Mouse (Mus musculus): Measurements from ENCODE around the gene Ubald1. TPM values are rescaled to one million over a fixed set of nuclear protein-coding genes. Genes with fewer than 3 reads are reported as not detected.
A peak's percentile ranks its signal among the peaks of the same experiment; 100 is the strongest.

The Ubald1 gene
- polyA plus RNA-seq, 1 experiment from 2014 or later = 29.9 TPM

- H3K9ac ChIP-seq (ENCODE audit: low read depth, low read length) = no peak overlapping the region
Observed at GRCm38 (mm10) chr16:4913783-4914735, 33.9 kb upstream of the Ubald1 start.

GRCm38 (mm10) chr16:4912907-4913782 lies 33.0 kb upstream of the Ubald1 start:
- H3K4me3 ChIP-seq (ENCODE audit: low read depth, low read length) = no peak overlapping the region
- no peak overlapping the region for H3K9ac ChIP-seq (ENCODE audit: low read depth, low read length)

More at GRCm38 (mm10) chr16:4913783-4914735, 33.9 kb upstream of the Ubald1 start:
- Histone ChIP-seq H3K36me3 (ENCODE audit: control insufficient read depth, insufficient read depth, low read length) (peaks cover 21% of the 10 kb centered on the region), H3K27ac (ENCODE audit: low read depth, low read length) (peak overlapping the region; percentile 47; the same call in 1 of the 2 replicates), H3K4me3 (ENCODE audit: low read depth, low read length) (no peak overlapping the region), H3K4me1 (replicated peaks; ENCODE audit: control insufficient read depth, insufficient read depth, low read length) (0 out of 2 replicates have a peak, but pooled peaks cover 2% of the 10 kb centered on the region), H3K27me3 (replicated peaks; ENCODE audit: control insufficient read depth, insufficient read depth, low read length) (no peaks in the 10 kb centered on the region), H3K4me2 (no peak overlapping the region), H3K9me3 (ENCODE audit: control insufficient read depth, low read length) (no peaks in the 10 kb centered on the region)
- WGBS = 42% methylated on average over 12 of the region's 12 CpGs
- peak; percentile 34; the same call in 1 of the 2 replicates for ATAC-seq (replicated peaks; ENCODE audit: low FRiP score)
- DNase-seq (ENCODE audit: low spot score) = peak; percentile 70

GRCm38 (mm10) chr16:4912074-4912648 lies 32.0 kb upstream of the Ubald1 start:
- no peak overlapping the region for H3K9ac ChIP-seq (ENCODE audit: low read depth, low read length)
- H3K4me3 ChIP-seq (ENCODE audit: low read depth, low read length) = no peak overlapping the region
- no peak overlapping the region for H3K4me2 ChIP-seq
- ATAC-seq (replicated peaks; ENCODE audit: low FRiP score) (peak; percentile 51), DNase-seq (ENCODE audit: low spot score) (no peak)
- H3K4me1 ChIP-seq (replicated peaks; ENCODE audit: control insufficient read depth, insufficient read depth, low read length) = peaks cover 4% of the 10 kb centered on the region; the same call in 1 of the 2 replicates
- 60% methylated on average over 10 of the region's 10 CpGs for WGBS
- no peaks in the 10 kb centered on the region for H3K27me3 ChIP-seq (replicated peaks; ENCODE audit: control insufficient read depth, insufficient read depth, low read length)
- H3K27ac ChIP-seq (ENCODE audit: low read depth, low read length) = peak overlapping the region; percentile 21; the same call in 1 of the 2 replicates
- no peaks in the 10 kb centered on the region for H3K9me3 ChIP-seq (ENCODE audit: control insufficient read depth, low read length)
- H3K36me3 ChIP-seq (ENCODE audit: control insufficient read depth, insufficient read depth, low read length) = peaks cover 18% of the 10 kb centered on the region

More at GRCm38 (mm10) chr16:4912907-4913782, 33.0 kb upstream of the Ubald1 start:
- H3K36me3 ChIP-seq (ENCODE audit: control insufficient read depth, insufficient read depth, low read length) = peaks cover 21% of the 10 kb centered on the region
- H3K9me3 ChIP-seq (ENCODE audit: control insufficient read depth, low read length) = no peaks in the 10 kb centered on the region
- WGBS = 64% methylated on average over 11 of the region's 11 CpGs
- DNase-seq (ENCODE audit: low spot score) = no peak
- H3K4me2 ChIP-seq = no peak overlapping the region
- H3K27me3 ChIP-seq (replicated peaks; ENCODE audit: control insufficient read depth, insufficient read depth, low read length) = no peaks in the 10 kb centered on the region
- H3K27ac ChIP-seq (ENCODE audit: low read depth, low read length) = peak overlapping the region; percentile 47; the same call in 1 of the 2 replicates
- H3K4me1 ChIP-seq (replicated peaks; ENCODE audit: control insufficient read depth, insufficient read depth, low read length) = 0 out of 2 replicates have a peak, but pooled peaks cover 2% of the 10 kb centered on the region
- ATAC-seq (replicated peaks; ENCODE audit: low FRiP score) = 0 out of 2 replicates have a peak, but pooled peaks have one; percentile 11

GRCm38 (mm10) chr16:4910758-4911157 lies 30.6 kb upstream of the Ubald1 start:
- WGBS = 90% methylated on average over 8 of the region's 8 CpGs

GRCm38 (mm10) chr16:4909745-4910144 lies 29.6 kb upstream of the Ubald1 start:
- no peak overlapping the region for H3K4me2 ChIP-seq
- no peak overlapping the region for H3K27ac ChIP-seq (ENCODE audit: low read depth, low read length)
- ATAC-seq (replicated peaks; ENCODE audit: low FRiP score) (no peak), DNase-seq (ENCODE audit: low spot score) (no peak)
- H3K4me3 ChIP-seq (ENCODE audit: low read depth, low read length) = no peak overlapping the region
- H3K9me3 ChIP-seq (ENCODE audit: control insufficient read depth, low read length) = no peaks in the 10 kb centered on the region
- H3K27me3 ChIP-seq (replicated peaks; ENCODE audit: control insufficient read depth, insufficient read depth, low read length) = no peaks in the 10 kb centered on the region
- 98% methylated on average over 2 of the region's 2 CpGs for WGBS
- no peak overlapping the region for H3K9ac ChIP-seq (ENCODE audit: low read depth, low read length)
- peaks cover 13% of the 10 kb centered on the region for H3K36me3 ChIP-seq (ENCODE audit: control insufficient read depth, insufficient read depth, low read length)
- peaks cover 5% of the 10 kb centered on the region for H3K4me1 ChIP-seq (replicated peaks; ENCODE audit: control insufficient read depth, insufficient read depth, low read length)

More at GRCm38 (mm10) chr16:4910758-4911157, 30.6 kb upstream of the Ubald1 start:
- no peaks in the 10 kb centered on the region for H3K27me3 ChIP-seq (replicated peaks; ENCODE audit: control insufficient read depth, insufficient read depth, low read length)
- DNase-seq (ENCODE audit: low spot score) (no peak), ATAC-seq (replicated peaks; ENCODE audit: low FRiP score) (no peak)
- no peak overlapping the region for H3K27ac ChIP-seq (ENCODE audit: low read depth, low read length)
- no peak overlapping the region for H3K4me2 ChIP-seq
- peaks cover 13% of the 10 kb centered on the region for H3K36me3 ChIP-seq (ENCODE audit: control insufficient read depth, insufficient read depth, low read length)
- H3K9ac ChIP-seq (ENCODE audit: low read depth, low read length) = no peak overlapping the region
- no peak overlapping the region for H3K4me3 ChIP-seq (ENCODE audit: low read depth, low read length)
- H3K4me1 ChIP-seq (replicated peaks; ENCODE audit: control insufficient read depth, insufficient read depth, low read length) = peaks cover 4% of the 10 kb centered on the region; the same call in 1 of the 2 replicates
- no peaks in the 10 kb centered on the region for H3K9me3 ChIP-seq (ENCODE audit: control insufficient read depth, low read length)

- Histone ChIP-seq H3K4me3 (ENCODE audit: low read depth, low read length) (no peak overlapping the region), H3K4me1 (replicated peaks; ENCODE audit: control insufficient read depth, insufficient read depth, low read length) (peaks cover 13% of the 10 kb centered on the region), H3K27ac (ENCODE audit: low read depth, low read length) (no peak overlapping the region), H3K9me3 (ENCODE audit: control insufficient read depth, low read length) (no peaks in the 10 kb centered on the region), H3K4me2 (no peak overlapping the region), H3K27me3 (replicated peaks; ENCODE audit: control insufficient read depth, insufficient read depth, low read length) (no peaks in the 10 kb centered on the region), H3K9ac (ENCODE audit: low read depth, low read length) (no peak overlapping the region), H3K36me3 (ENCODE audit: control insufficient read depth, insufficient read depth, low read length) (peaks cover 13% of the 10 kb centered on the region)
- ATAC-seq (replicated peaks; ENCODE audit: low FRiP score) (peak; percentile 75), DNase-seq (ENCODE audit: low spot score) (no peak)
- 38% methylated on average over 4 of the region's 5 CpGs for WGBS
Observed at GRCm38 (mm10) chr16:4907972-4908371, 27.9 kb upstream of the Ubald1 start.

GRCm38 (mm10) chr16:4907386-4907785 lies 27.3 kb upstream of the Ubald1 start:
- DNase-seq (ENCODE audit: low spot score) (no peak), ATAC-seq (replicated peaks; ENCODE audit: low FRiP score) (no peak)
- Histone ChIP-seq H3K4me1 (replicated peaks; ENCODE audit: control insufficient read depth, insufficient read depth, low read length) (peaks cover 12% of the 10 kb centered on the region), H3K27ac (ENCODE audit: low read depth, low read length) (no peak overlapping the region), H3K4me3 (ENCODE audit: low read depth, low read length) (no peak overlapping the region), H3K4me2 (no peak overlapping the region), H3K36me3 (ENCODE audit: control insufficient read depth, insufficient read depth, low read length) (peaks cover 13% of the 10 kb centered on the region), H3K27me3 (replicated peaks; ENCODE audit: control insufficient read depth, insufficient read depth, low read length) (no peaks in the 10 kb centered on the region), H3K9ac (ENCODE audit: low read depth, low read length) (no peak overlapping the region), H3K9me3 (ENCODE audit: control insufficient read depth, low read length) (no peaks in the 10 kb centered on the region)
- 63% methylated on average over 2 of the region's 2 CpGs for WGBS

GRCm38 (mm10) chr16:4906559-4906958 lies 26.4 kb upstream of the Ubald1 start:
- H3K36me3 ChIP-seq (ENCODE audit: control insufficient read depth, insufficient read depth, low read length) = peaks cover 5% of the 10 kb centered on the region
- no peak for DNase-seq (ENCODE audit: low spot score)
- no peak for ATAC-seq (replicated peaks; ENCODE audit: low FRiP score)
- H3K4me2 ChIP-seq = no peak overlapping the region
- H3K9me3 ChIP-seq (ENCODE audit: control insufficient read depth, low read length) = no peaks in the 10 kb centered on the region
- no peak overlapping the region for H3K4me3 ChIP-seq (ENCODE audit: low read depth, low read length)
- no peak overlapping the region for H3K9ac ChIP-seq (ENCODE audit: low read depth, low read length)
- H3K27ac ChIP-seq (ENCODE audit: low read depth, low read length) = no peak overlapping the region
- no peaks in the 10 kb centered on the region for H3K27me3 ChIP-seq (replicated peaks; ENCODE audit: control insufficient read depth, insufficient read depth, low read length)
- peaks cover 12% of the 10 kb centered on the region for H3K4me1 ChIP-seq (replicated peaks; ENCODE audit: control insufficient read depth, insufficient read depth, low read length)

Measured in liver, embryonic 11.5 days (tissue).